Mouse (Mus musculus) neutrophil, adult 5-6 weeks (primary cell): ENCODE data around the gene St8sia4. TPM values are rescaled to one million over a fixed set of nuclear protein-coding genes. Genes with fewer than 3 reads are reported as not detected.
"Not testable (repeated sequence)": the region's sequence is repeated elsewhere in the genome, so short reads cannot be mapped to it uniquely, and the experiment has no call there.

ENCODE experiments used
- ATAC-seq: fragments of 151-379, 151-347 bp; 2 replicates; pipeline ENCODE4 v1.8.0; 2017; ENCODE audit warnings: mild to moderate bottlenecking, moderate TSS enrichment; ENCODE audit not compliant: insufficient number of reproducible peaks, poor library complexity, low FRiP score, severe bottlenecking; ENCODE audit errors: extremely low read depth
- total RNA-seq: library from RNA; stranded (forward); fragments of 200-1000 nt; gene quantifications from 2 replicates; pipeline ENCODE4 v1.2.3, GENCODE M21; 2017

The St8sia4 gene
- total RNA-seq, 1 experiment from 2014 or later, result 298 TPM

- ATAC-seq, result no peak
These were observed 58.3 kb downstream of the St8sia4 start for GRCm38 (mm10) chr1:95609045-95609444.

- ATAC-seq, result peak; percentile 53; the same call in 1 of the 2 replicates
These were observed 61.9 kb downstream of the St8sia4 start for GRCm38 (mm10) chr1:95605458-95605857.

GRCm38 (mm10) chr1:95598108-95598507 is 69.3 kb downstream of the St8sia4 start:
- ATAC-seq, result peak; percentile 44

GRCm38 (mm10) chr1:95596825-95597224 is 70.5 kb downstream of the St8sia4 start:
- ATAC-seq, result peak; percentile 82

- no peak for ATAC-seq
These were observed 76.3 kb downstream of the St8sia4 start for GRCm38 (mm10) chr1:95591101-95591500.

- ATAC-seq, result peak; percentile 99
These were observed 77.3 kb downstream of the St8sia4 start for GRCm38 (mm10) chr1:95590108-95590507.

- ATAC-seq, result no peak
These were observed 77.9 kb downstream of the St8sia4 start for GRCm38 (mm10) chr1:95589471-95589870.

- ATAC-seq, result no peak
These were observed 84.1 kb downstream of the St8sia4 start for GRCm38 (mm10) chr1:95583310-95583709.

GRCm38 (mm10) chr1:95582264-95582663 is 85.1 kb downstream of the St8sia4 start:
- ATAC-seq, result no peak

GRCm38 (mm10) chr1:95572619-95573540 is 94.5 kb downstream of the St8sia4 start:
- ATAC-seq, result peak; percentile 50

GRCm38 (mm10) chr1:95571106-95571505 is 96.3 kb downstream of the St8sia4 start:
- ATAC-seq, result no peak

GRCm38 (mm10) chr1:95554556-95554955 is 112.8 kb downstream of the St8sia4 start:
- not testable (repeated sequence) for ATAC-seq

GRCm38 (mm10) chr1:95541460-95541859 is 125.9 kb downstream of the St8sia4 start:
- ATAC-seq, result no peak
